Comparison of ENCODE assay signal across 10 mouse cellular contexts in genomic region chr14:101428805-101429516, GRCm38 (mm10).
DNase-seq lines count a peak whose midpoint lies in the region; ATAC-seq lines count a peak whose summit lies in the region.
"Had no signal": no experiment of that assay in that cellular context is flagged by ENCODE, and none has a peak within 500 bp of the region (broad histone marks: within the 10 kb centered on the region; RNA-seq: fewer than 3 reads in every experiment).

No protein-coding gene starts in this region.

- no peaks in the 10 kb centered on the region for H3K27me3 ChIP-seq in limb, embryonic 13.5 days
- no peaks in the 10 kb centered on the region for H3K27me3 ChIP-seq in limb, embryonic 10.5 days (ENCODE audit: low read depth, poor library complexity, severe bottlenecking)
- H3K27me3 ChIP-seq in neural tube, embryonic 15.5 days (replicated peaks): no peaks in the 10 kb centered on the region
- H3K27me3 ChIP-seq: lung, embryonic 15.5 days had no signal

- DNase-seq in cerebellum, postnatal 14 days: peak; percentile 32 to 60
- DNase-seq in cerebellum, adult 11 months: no peak
- DNase-seq in limb, embryonic 10.5 days (ENCODE audit: low spot score): no peak
- DNase-seq in adrenal gland, postnatal 25 days: no peak
- DNase-seq in right cerebral cortex, postnatal 10 days (ENCODE audit: low spot score in 2 of 2): no peak

- WGBS in limb, embryonic 13.5 days: 37% methylated on average over 3 of the region's 3 CpGs
- 50% methylated on average over 3 of the region's 3 CpGs for WGBS in limb, embryonic 10.5 days
- 43% methylated on average over 3 of the region's 3 CpGs for WGBS in neural tube, embryonic 15.5 days

- H3K4me1 ChIP-seq in limb, embryonic 13.5 days: peaks cover 6% of the 10 kb centered on the region; the same call in 1 of the 2 replicates
- H3K4me1 ChIP-seq in limb, embryonic 10.5 days: no peaks in the 10 kb centered on the region
- H3K4me1 ChIP-seq in neural tube, embryonic 15.5 days: peaks cover 6% of the 10 kb centered on the region
- H3K4me1 ChIP-seq: lung, embryonic 15.5 days had no signal

- H3K9ac ChIP-seq in limb, embryonic 13.5 days: no peak overlapping the region
- H3K9ac ChIP-seq in neural tube, embryonic 15.5 days (replicated peaks): no peak overlapping the region
- H3K9ac ChIP-seq: lung, embryonic 15.5 days had no signal

- no peak overlapping the region for H3K4me3 ChIP-seq in limb, embryonic 13.5 days
- H3K4me3 ChIP-seq in limb, embryonic 10.5 days: no peak overlapping the region
- no peak overlapping the region for H3K4me3 ChIP-seq in neural tube, embryonic 15.5 days (replicated peaks)
- H3K4me3 ChIP-seq: erythroblast, embryonic 14.5 days; lung, embryonic 15.5 days had no signal

- no peak overlapping the region for H3K4me2 ChIP-seq in limb, embryonic 13.5 days (replicated peaks)
- H3K4me2 ChIP-seq in neural tube, embryonic 15.5 days: no peak overlapping the region
- H3K4me2 ChIP-seq: lung, embryonic 15.5 days had no signal

- H3K9me3 ChIP-seq in limb, embryonic 13.5 days: no peaks in the 10 kb centered on the region
- H3K9me3 ChIP-seq in limb, embryonic 10.5 days (replicated peaks): no peaks in the 10 kb centered on the region
- no peaks in the 10 kb centered on the region for H3K9me3 ChIP-seq in neural tube, embryonic 15.5 days (replicated peaks)
- H3K9me3 ChIP-seq: lung, embryonic 15.5 days had no signal

- no peak overlapping the region for H3K27ac ChIP-seq in limb, embryonic 13.5 days
- H3K27ac ChIP-seq in limb, embryonic 10.5 days: no peak overlapping the region
- no peak overlapping the region for H3K27ac ChIP-seq in neural tube, embryonic 15.5 days (replicated peaks)
- H3K27ac ChIP-seq: lung, embryonic 15.5 days had no signal

- peak; percentile 51; the same call in 1 of the 2 replicates for ATAC-seq in limb, embryonic 13.5 days (ENCODE audit: low FRiP score, low read depth)
- peak; percentile 50; the same call in 1 of the 2 replicates for ATAC-seq in granulocyte monocyte progenitor cell, adult 5-6 weeks (replicated peaks; ENCODE audit: poor library complexity, severe bottlenecking)
- ATAC-seq in neural tube, embryonic 15.5 days (ENCODE audit: low FRiP score): peak; percentile 74

- no peaks in the 10 kb centered on the region for H3K36me3 ChIP-seq in limb, embryonic 13.5 days
- no peaks in the 10 kb centered on the region for H3K36me3 ChIP-seq in limb, embryonic 10.5 days
- no peaks in the 10 kb centered on the region for H3K36me3 ChIP-seq in neural tube, embryonic 15.5 days
- H3K36me3 ChIP-seq: lung, embryonic 15.5 days had no signal

Comparison
In these comparisons a context has a peak if more than half of its experiments do, and no peak if none do; other contexts are left out.
1. DNase-seq: peak in cerebellum, postnatal 14 days (2 of 2); none in cerebellum, adult 11 months (single experiment), limb, embryonic 10.5 days (single experiment), adrenal gland, postnatal 25 days (single experiment) and right cerebral cortex, postnatal 10 days (0 of 2).
2. Peak in every context shown above with its lines, with median percentiles within 50 percentile points of each other: ATAC-seq.